Mouse (Mus musculus) midbrain, embryonic 14.5 days (tissue): Measurements from ENCODE around the gene Cept1. TPM values are rescaled to one million over a fixed set of nuclear protein-coding genes. Genes with fewer than 3 reads are reported as not detected.

Experiments used
- ATAC-seq: fragments of 200-750 bp; cut with Nextera tagmentation; 2 replicates; pipeline ENCODE4 v1.8.0; 2017; ENCODE audit warnings: moderate number of reproducible peaks, moderate library complexity; ENCODE audit not compliant: low FRiP score, low TSS enrichment
- DNase-seq: peaks from one replicate; pipeline ENCODE4 v3.0.0-alpha.2; 2015
- H3K27ac ChIP-seq: fragments of 300-500 bp; sonication (generic); replicated peaks from 2 replicates; pipeline ENCODE4 v1.5.1; 2014; ENCODE audit warnings: mild to moderate bottlenecking, low read depth, low read length, moderate library complexity
- H3K27me3 ChIP-seq: fragments of 300-500 bp; sonication (generic); 2 replicates; pipeline ENCODE4 v1.6.1; 2014; ENCODE audit warnings: low read length, control low read depth, mixed read lengths; ENCODE audit not compliant: control insufficient read depth, insufficient read depth
- H3K36me3 ChIP-seq: fragments of 300-500 bp; sonication (generic); 2 replicates; pipeline ENCODE4 v1.6.1; 2014; ENCODE audit warnings: low read length, control low read depth; ENCODE audit not compliant: control insufficient read depth, insufficient read depth
- H3K4me1 ChIP-seq: fragments of 300-500 bp; sonication (generic); 2 replicates; pipeline ENCODE4 v1.6.1; 2014; ENCODE audit warnings: mild to moderate bottlenecking, antibody characterized with exemption, low read length, control low read depth; ENCODE audit not compliant: control insufficient read depth, insufficient read depth
- H3K4me2 ChIP-seq: fragments of 300-500 bp; sonication (generic); 2 replicates; pipeline ENCODE4 v1.6.1; 2014; ENCODE audit warnings: mild to moderate bottlenecking, low read length, moderate library complexity
- H3K4me3 ChIP-seq: fragments of 300-500 bp; sonication (generic); replicated peaks from 2 replicates; pipeline ENCODE4 v1.5.1; 2014; ENCODE audit warnings: low read depth, low read length
- H3K9ac ChIP-seq: fragments of 300-500 bp; sonication (generic); replicated peaks from 2 replicates; pipeline ENCODE4 v1.6.1; 2014; ENCODE audit warnings: mild to moderate bottlenecking, low read length, moderate library complexity
- H3K9me3 ChIP-seq: fragments of 300-500 bp; sonication (generic); 2 replicates; pipeline ENCODE4 v1.6.1; 2016; ENCODE audit warnings: low read length, control low read depth, mixed read lengths; ENCODE audit not compliant: control insufficient read depth
- WGBS: fragments of 180-500 bp; shearing (Covaris S2); extraction: QIAGEN DNeasy Blood & Tissue Kit; methylation state at CpG from one replicate; pipeline ENCODE4 v1.1.7; 2014; 5-methylcytosine and 5-hydroxymethylcytosine counted together
- polyA plus RNA-seq: library from polyadenylated mRNA; unstranded; fragments of >200 nt; fragmentation: Nextera tagmentation; extraction: Ambion mirVana; gene quantifications from 2 replicates; pipeline ENCODE4 v1.2.1, GENCODE M21; 2014

The Cept1 gene
- polyA plus RNA-seq, 1 experiment from 2014 or later = 51.8 TPM

DNA sequence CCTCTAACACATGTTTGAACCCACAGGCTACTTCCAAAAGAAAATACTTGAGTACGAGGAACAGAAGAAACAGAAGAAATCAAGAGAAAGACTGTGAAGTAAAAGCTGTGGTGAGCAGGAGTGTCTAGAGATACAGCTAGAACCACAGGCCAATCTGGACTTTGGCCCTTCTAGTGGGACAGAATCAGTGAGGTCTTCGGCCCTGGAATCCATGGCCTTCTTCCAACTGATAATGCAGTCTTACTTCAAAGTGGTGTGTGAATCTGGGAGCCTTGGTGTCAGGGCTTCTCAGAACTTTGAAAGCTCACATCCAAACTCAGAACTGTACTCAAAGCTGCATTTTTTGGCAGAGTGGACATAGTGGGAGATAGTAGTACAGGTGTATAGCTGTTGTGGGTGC is 47.1 kb downstream of the Cept1 start:
- no peaks in the 10 kb centered on the region for H3K4me1 ChIP-seq
- no peak overlapping the region for H3K27ac ChIP-seq
- H3K36me3 ChIP-seq = peaks cover 35% of the 10 kb centered on the region
- 98% methylated on average over 2 of the region's 2 CpGs for WGBS
- H3K27me3 ChIP-seq = no peaks in the 10 kb centered on the region
- H3K4me2 ChIP-seq = no peak overlapping the region
- no peak overlapping the region for H3K4me3 ChIP-seq
- H3K9ac ChIP-seq = no peak overlapping the region
- DNase-seq (no peak), ATAC-seq (no peak)
- H3K9me3 ChIP-seq = no peaks in the 10 kb centered on the region

GRCm38 (mm10) chr3:106496996-106497395 is 50.6 kb downstream of the Cept1 start:
- ATAC-seq (no peak), DNase-seq (no peak)
- H3K36me3 ChIP-seq = peaks cover 9% of the 10 kb centered on the region; the same call in 1 of the 2 replicates
- 81% methylated on average over 3 of the region's 3 CpGs for WGBS
- H3K9me3 ChIP-seq = no peaks in the 10 kb centered on the region
- no peak overlapping the region for H3K4me3 ChIP-seq
- no peaks in the 10 kb centered on the region for H3K27me3 ChIP-seq
- no peak overlapping the region for H3K27ac ChIP-seq
- no peak overlapping the region for H3K9ac ChIP-seq
- no peak overlapping the region for H3K4me2 ChIP-seq
- no peaks in the 10 kb centered on the region for H3K4me1 ChIP-seq

DNA sequence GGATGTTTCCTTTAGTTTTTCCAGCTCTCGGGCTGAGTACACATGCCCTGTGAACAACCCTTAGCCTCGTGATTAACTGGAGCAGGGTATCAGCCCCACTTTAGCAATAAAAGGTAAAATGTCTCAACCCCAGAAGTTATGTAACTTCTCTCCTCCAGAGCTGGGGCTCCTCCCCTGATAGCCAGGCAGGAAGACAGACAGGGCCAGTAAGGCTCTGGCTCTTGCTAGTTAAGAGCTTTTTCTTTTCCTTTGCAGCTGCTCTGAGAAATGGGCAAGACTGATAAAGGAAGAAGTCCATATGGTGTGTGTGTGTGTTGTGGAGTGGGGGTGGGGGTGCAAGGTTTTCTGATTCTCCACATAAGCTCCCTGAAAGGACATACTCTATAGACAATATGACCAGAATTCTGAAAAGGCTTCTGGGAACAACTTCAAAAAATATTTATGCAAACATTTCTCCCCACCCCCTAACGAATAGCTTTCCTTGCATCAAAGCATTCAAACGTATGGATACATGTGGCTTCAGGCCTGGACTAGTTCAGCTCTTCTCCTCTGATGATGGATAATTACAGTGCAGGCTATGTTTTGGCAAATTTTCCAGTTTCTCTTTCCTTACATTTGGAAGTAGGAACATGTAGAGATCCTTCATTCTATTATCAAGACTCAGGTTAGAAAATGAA is 51.4 kb downstream of the Cept1 start:
- peaks cover 6% of the 10 kb centered on the region; the same call in 1 of the 2 replicates for H3K36me3 ChIP-seq
- H3K4me1 ChIP-seq = no peaks in the 10 kb centered on the region
- H3K27ac ChIP-seq = no peak overlapping the region
- 81% methylated on average over 4 of the region's 4 CpGs for WGBS
- H3K9ac ChIP-seq = no peak overlapping the region
- no peak overlapping the region for H3K4me3 ChIP-seq
- no peaks in the 10 kb centered on the region for H3K9me3 ChIP-seq
- H3K27me3 ChIP-seq = no peaks in the 10 kb centered on the region
- no peak overlapping the region for H3K4me2 ChIP-seq
- DNase-seq = no peak
- no peak for ATAC-seq

DNA sequence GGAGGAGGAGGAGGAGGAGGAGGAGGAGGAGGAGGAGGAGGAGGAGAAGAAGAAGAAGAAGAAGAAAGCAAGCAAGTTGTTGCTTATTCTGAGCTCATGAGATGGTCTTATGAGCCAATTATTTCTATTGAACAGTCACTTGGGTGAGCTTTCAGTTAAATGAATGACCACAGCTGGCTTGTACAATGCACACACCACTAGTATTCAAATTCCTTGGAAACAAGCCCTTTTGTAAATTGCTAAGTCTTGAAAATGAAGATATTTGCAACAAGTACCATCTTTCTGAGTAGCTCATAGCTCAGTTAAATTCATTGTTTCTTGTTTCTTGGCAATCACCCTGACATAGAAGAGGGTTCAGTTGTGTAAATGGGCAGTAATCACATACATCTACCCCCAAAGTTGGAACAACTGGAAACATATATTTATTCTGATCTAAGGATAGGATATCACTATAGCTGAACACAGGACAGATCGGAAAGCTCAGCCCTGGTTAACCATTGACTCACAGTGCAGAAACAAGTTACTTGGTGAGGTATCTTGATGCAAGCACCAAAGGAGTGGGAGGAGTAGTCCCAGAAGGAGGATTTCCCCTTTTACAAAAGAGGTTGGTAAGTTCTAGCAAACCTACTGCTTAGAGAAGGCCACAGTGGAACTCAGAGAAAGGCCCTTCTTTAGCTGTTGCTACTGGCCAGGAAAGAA is 52.1 kb downstream of the Cept1 start:
- Histone ChIP-seq H3K9me3 (no peaks in the 10 kb centered on the region), H3K36me3 (no peaks in the 10 kb centered on the region), H3K27me3 (no peaks in the 10 kb centered on the region), H3K4me1 (no peaks in the 10 kb centered on the region), H3K27ac (no peak overlapping the region), H3K4me2 (no peak overlapping the region), H3K9ac (no peak overlapping the region), H3K4me3 (no peak overlapping the region)
- no peak for DNase-seq
- no peak for ATAC-seq
- 85% methylated on average over 1 of the region's 1 CpGs for WGBS

DNA sequence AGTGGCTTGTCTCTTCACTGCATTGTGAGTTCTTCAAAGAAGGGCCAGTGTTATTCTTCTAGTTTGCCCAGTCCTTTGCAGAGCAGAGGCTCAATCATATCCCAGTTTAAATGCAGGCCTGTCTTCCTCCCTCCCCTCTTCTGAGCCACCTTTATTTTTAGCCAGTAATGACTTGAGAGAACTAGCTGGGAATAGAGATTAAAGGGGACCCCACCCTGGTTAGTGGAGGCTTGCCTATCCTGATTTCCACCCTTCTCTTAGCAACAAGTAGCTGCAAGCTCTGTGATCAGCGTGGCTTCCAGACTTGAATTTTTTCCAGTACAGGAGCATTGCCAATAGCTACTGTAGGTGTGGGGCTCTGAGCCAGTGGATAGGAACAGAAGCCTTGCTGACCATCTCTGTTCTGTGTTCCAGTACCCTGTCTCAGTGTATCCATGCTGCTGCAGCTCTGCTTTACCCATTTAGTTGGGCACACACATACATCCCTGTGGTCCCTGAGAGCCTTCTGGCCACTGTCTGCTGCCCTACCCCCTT is 53.1 kb downstream of the Cept1 start:
- DNase-seq (no peak), ATAC-seq (no peak)
- Histone ChIP-seq H3K9ac (no peak overlapping the region), H3K36me3 (no peaks in the 10 kb centered on the region), H3K27me3 (no peaks in the 10 kb centered on the region), H3K27ac (no peak overlapping the region), H3K4me2 (no peak overlapping the region), H3K4me3 (no peak overlapping the region), H3K9me3 (no peaks in the 10 kb centered on the region), H3K4me1 (no peaks in the 10 kb centered on the region)
- WGBS = 81% methylated on average over 1 of the region's 1 CpGs

- H3K27ac ChIP-seq = no peak overlapping the region
- no peaks in the 10 kb centered on the region for H3K9me3 ChIP-seq
- WGBS = 89% methylated on average over 3 of the region's 3 CpGs
- no peak overlapping the region for H3K4me2 ChIP-seq
- H3K36me3 ChIP-seq = no peaks in the 10 kb centered on the region
- H3K4me1 ChIP-seq = no peaks in the 10 kb centered on the region
- no peak for DNase-seq
- no peak overlapping the region for H3K9ac ChIP-seq
- H3K4me3 ChIP-seq = no peak overlapping the region
- ATAC-seq = no peak
- H3K27me3 ChIP-seq = no peaks in the 10 kb centered on the region
These were observed 53.7 kb downstream of the Cept1 start for GRCm38 (mm10) chr3:106493882-106494281.

- ATAC-seq = no peak
- Histone ChIP-seq H3K9me3 (no peaks in the 10 kb centered on the region), H3K27me3 (no peaks in the 10 kb centered on the region), H3K4me1 (no peaks in the 10 kb centered on the region), H3K4me3 (no peak overlapping the region), H3K4me2 (no peak overlapping the region), H3K9ac (no peak overlapping the region), H3K27ac (no peak overlapping the region), H3K36me3 (no peaks in the 10 kb centered on the region)
- DNase-seq = no peak
- 92% methylated on average over 8 of the region's 8 CpGs for whole genome bisulfite sequencing
These were observed 54.4 kb downstream of the Cept1 start for GRCm38 (mm10) chr3:106493202-106493601.

DNA sequence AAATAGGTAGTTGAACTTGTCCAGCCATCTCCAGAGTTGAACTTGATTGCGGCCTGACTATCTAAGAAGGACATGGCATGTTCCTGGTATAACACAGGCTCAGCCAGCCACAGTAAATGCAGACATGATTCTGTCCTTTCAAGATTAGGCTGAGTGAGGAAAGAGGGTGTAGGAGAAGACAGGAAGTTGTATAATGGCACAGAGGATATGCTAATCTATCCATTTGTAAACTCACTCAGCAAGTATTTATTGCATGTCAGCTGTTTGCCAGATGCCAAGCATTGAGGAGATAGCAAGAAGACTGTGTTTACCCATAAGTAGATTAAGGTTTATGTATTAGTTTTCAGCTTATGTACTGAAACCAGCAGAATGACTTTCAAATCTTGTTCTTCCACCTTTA is 54.9 kb downstream of the Cept1 start:
- no peaks in the 10 kb centered on the region for H3K36me3 ChIP-seq
- no peaks in the 10 kb centered on the region for H3K4me1 ChIP-seq
- H3K27ac ChIP-seq = no peak overlapping the region
- no peaks in the 10 kb centered on the region for H3K9me3 ChIP-seq
- DNase-seq = no peak
- 96% methylated on average over 1 of the region's 1 CpGs for WGBS
- H3K9ac ChIP-seq = no peak overlapping the region
- no peak for ATAC-seq
- H3K4me3 ChIP-seq = no peak overlapping the region
- no peaks in the 10 kb centered on the region for H3K27me3 ChIP-seq
- no peak overlapping the region for H3K4me2 ChIP-seq

- H3K4me1 ChIP-seq = no peaks in the 10 kb centered on the region
- no peak for DNase-seq
- WGBS = 96% methylated on average over 4 of the region's 4 CpGs
- H3K4me2 ChIP-seq = no peak overlapping the region
- no peak overlapping the region for H3K4me3 ChIP-seq
- no peaks in the 10 kb centered on the region for H3K36me3 ChIP-seq
- no peak overlapping the region for H3K9ac ChIP-seq
- H3K9me3 ChIP-seq = no peaks in the 10 kb centered on the region
- H3K27me3 ChIP-seq = no peaks in the 10 kb centered on the region
- no peak for ATAC-seq
- H3K27ac ChIP-seq = no peak overlapping the region
These were observed 57.4 kb downstream of the Cept1 start for GRCm38 (mm10) chr3:106490239-106490638.
